Mouse (Mus musculus): ENCODE measurements at regions not wholly inside any gene's neighbourhood (a gene's known extent, or its start where the extent isn't known, plus 50 kb on each side); places are given as distances from the start of the nearest gene placed in this dataset.

GRCm38 (mm10) chr3:39643194-39643593, 756.5 kb downstream of the Fat4 start:
- H3K36me3 ChIP-seq (ENCODE audit: control insufficient read depth, insufficient read depth, low read length), result no peaks in the 10 kb centered on the region
- no peak overlapping the region for H3K27ac ChIP-seq (replicated peaks; ENCODE audit: low read depth, low read length)
- no peaks in the 10 kb centered on the region for H3K27me3 ChIP-seq (ENCODE audit: control insufficient read depth, insufficient read depth, low read length)
- H3K4me2 ChIP-seq (replicated peaks; ENCODE audit: low read depth, low read length, severe bottlenecking), result no peak overlapping the region
- TF ChIP-seq POLR2A (IDR thresholded peaks at IDR 0.05; ENCODE audit: borderline replicate concordance, extremely low read depth, insufficient read depth, insufficient read length), result no peak
- DNase-seq (ENCODE audit: low spot score) (no peak), ATAC-seq (ENCODE audit: low FRiP score, low read depth) (no peak)
- H3K4me1 ChIP-seq (ENCODE audit: control insufficient read depth, insufficient read depth, low read length), result no peaks in the 10 kb centered on the region
- no peaks in the 10 kb centered on the region for H3K9me3 ChIP-seq (ENCODE audit: control insufficient read depth, low read length)
- H3K9ac ChIP-seq (ENCODE audit: low read depth, low read length, severe bottlenecking), result no peak overlapping the region
- no peak overlapping the region for H3K4me3 ChIP-seq (replicated peaks; ENCODE audit: low read length)
- 92% methylated on average over 3 of the region's 3 CpGs for WGBS

GRCm38 (mm10) chr3:39666817-39667216, 780.1 kb downstream of the Fat4 start:
- no peak for TF ChIP-seq POLR2A (IDR thresholded peaks at IDR 0.05; ENCODE audit: borderline replicate concordance, extremely low read depth, insufficient read depth, insufficient read length)
- Histone ChIP-seq H3K9ac (ENCODE audit: low read depth, low read length, severe bottlenecking) (no peak overlapping the region), H3K4me2 (replicated peaks; ENCODE audit: low read depth, low read length, severe bottlenecking) (no peak overlapping the region), H3K27ac (replicated peaks; ENCODE audit: low read depth, low read length) (no peak overlapping the region), H3K36me3 (ENCODE audit: control insufficient read depth, insufficient read depth, low read length) (no peaks in the 10 kb centered on the region), H3K4me3 (replicated peaks; ENCODE audit: low read length) (no peak overlapping the region), H3K27me3 (ENCODE audit: control insufficient read depth, insufficient read depth, low read length) (no peaks in the 10 kb centered on the region), H3K9me3 (ENCODE audit: control insufficient read depth, low read length) (no peaks in the 10 kb centered on the region), H3K4me1 (ENCODE audit: control insufficient read depth, insufficient read depth, low read length) (no peaks in the 10 kb centered on the region)
- WGBS, result 96% methylated on average over 3 of the region's 3 CpGs
- ATAC-seq (ENCODE audit: low FRiP score, low read depth), result no peak
- no peak for DNase-seq (ENCODE audit: low spot score)

- ATAC-seq (ENCODE audit: low FRiP score, low read depth) (no peak), DNase-seq (ENCODE audit: low spot score) (no peak)
- Histone ChIP-seq H3K27me3 (ENCODE audit: control insufficient read depth, insufficient read depth, low read length) (no peaks in the 10 kb centered on the region), H3K9ac (ENCODE audit: low read depth, low read length, severe bottlenecking) (no peak overlapping the region), H3K36me3 (ENCODE audit: control insufficient read depth, insufficient read depth, low read length) (no peaks in the 10 kb centered on the region), H3K4me3 (replicated peaks; ENCODE audit: low read length) (no peak overlapping the region), H3K4me1 (ENCODE audit: control insufficient read depth, insufficient read depth, low read length) (peaks cover 4% of the 10 kb centered on the region; the same call in 1 of the 2 replicates), H3K4me2 (replicated peaks; ENCODE audit: low read depth, low read length, severe bottlenecking) (no peak overlapping the region), H3K9me3 (ENCODE audit: control insufficient read depth, low read length) (no peaks in the 10 kb centered on the region), H3K27ac (replicated peaks; ENCODE audit: low read depth, low read length) (no peak overlapping the region)
- 49% methylated on average over 1 of the region's 1 CpGs for WGBS
- TF ChIP-seq POLR2A (IDR thresholded peaks at IDR 0.05; ENCODE audit: borderline replicate concordance, extremely low read depth, insufficient read depth, insufficient read length), result no peak
Observed at GRCm38 (mm10) chr3:39669145-39669544, 782.4 kb downstream of the Fat4 start.

GRCm38 (mm10) chr3:39673997-39674396, 787.3 kb downstream of the Fat4 start:
- Histone ChIP-seq H3K4me3 (replicated peaks; ENCODE audit: low read length) (no peak overlapping the region), H3K27me3 (ENCODE audit: control insufficient read depth, insufficient read depth, low read length) (no peaks in the 10 kb centered on the region), H3K4me1 (ENCODE audit: control insufficient read depth, insufficient read depth, low read length) (peaks cover 4% of the 10 kb centered on the region; the same call in 1 of the 2 replicates), H3K36me3 (ENCODE audit: control insufficient read depth, insufficient read depth, low read length) (no peaks in the 10 kb centered on the region), H3K4me2 (replicated peaks; ENCODE audit: low read depth, low read length, severe bottlenecking) (no peak overlapping the region), H3K9me3 (ENCODE audit: control insufficient read depth, low read length) (no peaks in the 10 kb centered on the region), H3K9ac (ENCODE audit: low read depth, low read length, severe bottlenecking) (no peak overlapping the region), H3K27ac (replicated peaks; ENCODE audit: low read depth, low read length) (no peak overlapping the region)
- no peak for TF ChIP-seq POLR2A (IDR thresholded peaks at IDR 0.05; ENCODE audit: borderline replicate concordance, extremely low read depth, insufficient read depth, insufficient read length)
- DNase-seq (ENCODE audit: low spot score) (no peak), ATAC-seq (ENCODE audit: low FRiP score, low read depth) (no peak)
- 80% methylated on average over 7 of the region's 7 CpGs for WGBS

GRCm38 (mm10) chr3:39674927-39675326, 788.2 kb downstream of the Fat4 start:
- Histone ChIP-seq H3K4me3 (replicated peaks; ENCODE audit: low read length) (no peak overlapping the region), H3K36me3 (ENCODE audit: control insufficient read depth, insufficient read depth, low read length) (no peaks in the 10 kb centered on the region), H3K4me2 (replicated peaks; ENCODE audit: low read depth, low read length, severe bottlenecking) (no peak overlapping the region), H3K27me3 (ENCODE audit: control insufficient read depth, insufficient read depth, low read length) (no peaks in the 10 kb centered on the region), H3K9ac (ENCODE audit: low read depth, low read length, severe bottlenecking) (no peak overlapping the region), H3K27ac (replicated peaks; ENCODE audit: low read depth, low read length) (no peak overlapping the region), H3K9me3 (ENCODE audit: control insufficient read depth, low read length) (no peaks in the 10 kb centered on the region), H3K4me1 (ENCODE audit: control insufficient read depth, insufficient read depth, low read length) (peaks cover 4% of the 10 kb centered on the region; the same call in 1 of the 2 replicates)
- DNase-seq (ENCODE audit: low spot score) (no peak), ATAC-seq (ENCODE audit: low FRiP score, low read depth) (no peak)
- no peak for TF ChIP-seq POLR2A (IDR thresholded peaks at IDR 0.05; ENCODE audit: borderline replicate concordance, extremely low read depth, insufficient read depth, insufficient read length)
- 66% methylated on average over 10 of the region's 10 CpGs for WGBS

- H3K9ac ChIP-seq (ENCODE audit: low read depth, low read length, severe bottlenecking), result no peak overlapping the region
- no peaks in the 10 kb centered on the region for H3K4me1 ChIP-seq (ENCODE audit: control insufficient read depth, insufficient read depth, low read length)
- DNase-seq (ENCODE audit: low spot score), result no peak
- H3K27ac ChIP-seq (replicated peaks; ENCODE audit: low read depth, low read length), result no peak overlapping the region
- WGBS, result 86% methylated on average over 1 of the region's 1 CpGs
- no peaks in the 10 kb centered on the region for H3K27me3 ChIP-seq (ENCODE audit: control insufficient read depth, insufficient read depth, low read length)
- no peak for ATAC-seq (ENCODE audit: low FRiP score, low read depth)
- H3K4me2 ChIP-seq (replicated peaks; ENCODE audit: low read depth, low read length, severe bottlenecking), result no peak overlapping the region
- no peak overlapping the region for H3K4me3 ChIP-seq (replicated peaks; ENCODE audit: low read length)
- H3K36me3 ChIP-seq (ENCODE audit: control insufficient read depth, insufficient read depth, low read length), result no peaks in the 10 kb centered on the region
- no peak for TF ChIP-seq POLR2A (IDR thresholded peaks at IDR 0.05; ENCODE audit: borderline replicate concordance, extremely low read depth, insufficient read depth, insufficient read length)
- peaks cover 5% of the 10 kb centered on the region; the same call in 1 of the 2 replicates for H3K9me3 ChIP-seq (ENCODE audit: control insufficient read depth, low read length)
Observed at GRCm38 (mm10) chr3:39705610-39706009, 818.9 kb downstream of the Fat4 start.
